8 mouse cellular contexts compared by ENCODE assay signal in the genomic region with DNA sequence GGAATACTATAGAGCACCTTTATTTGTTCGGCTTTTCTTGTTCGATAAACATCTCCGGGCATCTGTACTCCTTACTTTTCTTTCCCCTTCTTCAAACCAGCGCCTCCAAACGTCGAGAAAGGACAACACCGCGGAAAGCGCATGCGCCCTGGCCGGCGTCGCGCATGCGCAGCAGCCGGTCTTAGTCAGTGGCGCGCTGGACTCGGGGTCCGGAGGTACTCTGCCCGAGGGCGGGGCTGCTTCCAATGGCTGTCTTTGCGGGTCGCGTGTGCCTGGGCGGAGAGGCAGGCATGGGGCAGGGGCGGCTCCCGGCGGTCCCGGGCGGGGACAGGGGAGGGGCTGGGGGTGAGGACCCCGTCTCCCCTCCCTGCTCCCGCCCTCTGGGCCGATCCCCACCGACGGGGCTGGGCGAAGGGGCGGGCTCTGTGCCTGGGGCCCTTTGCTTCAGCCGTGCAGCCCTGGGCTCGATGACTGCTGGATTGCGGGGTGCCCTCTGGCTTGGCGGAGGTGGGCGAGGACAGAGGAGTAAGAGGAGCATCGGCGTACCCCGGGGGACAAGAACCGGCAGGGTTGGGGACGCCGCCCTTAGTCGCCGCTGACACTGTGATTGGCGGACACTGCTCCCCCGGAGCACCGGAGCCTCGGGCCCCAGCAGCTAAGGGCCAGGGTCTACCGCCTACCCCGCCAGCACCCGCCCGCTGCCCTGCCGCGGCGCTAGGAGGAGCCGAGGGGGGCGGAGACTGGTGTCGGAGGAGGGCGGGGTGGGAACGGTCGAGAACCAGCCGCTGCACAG. TPM values are rescaled to one million over a fixed set of nuclear protein-coding genes. Genes with fewer than 3 reads are reported as not detected.
DNase-seq lines count a peak whose midpoint lies in the region; ATAC-seq lines count a peak whose summit lies in the region.

Cep57l1 (minus strand) TSS at position 101 of the 793 bp plus-strand sequence.
Sesn1 (plus strand) TSS at position 165 of the 793 bp plus-strand sequence.

- H3K4me2 ChIP-seq in heart, embryonic 14.5 days (ENCODE audit: low read length) = peak within 1 kb of the TSS; percentile 72
- H3K4me2 ChIP-seq in liver, embryonic 13.5 days = peak within 1 kb of the TSS; percentile 78
- peak within 1 kb of the TSS; percentile 83 for H3K4me2 ChIP-seq in stomach, embryonic 16.5 days (ENCODE audit: low read depth, low read length)

- ATAC-seq in heart, embryonic 14.5 days (ENCODE audit: insufficient number of reproducible peaks, insufficient read depth, low FRiP score, low read depth) = peak; percentile 95
- peak; percentile 88 for ATAC-seq in liver, embryonic 13.5 days (ENCODE audit: low read depth)
- ATAC-seq in stomach, embryonic 16.5 days (ENCODE audit: insufficient read depth, low FRiP score) = peak; percentile 96

- peak within 1 kb of the TSS; percentile 87 for H3K4me3 ChIP-seq in brown adipose tissue, adult 24 weeks (ENCODE audit: insufficient read depth, low read depth, low read length)
- peak within 1 kb of the TSS; percentile 59 to 65 for H3K4me3 ChIP-seq in heart, embryonic 14.5 days (ENCODE audit: control insufficient read depth in 1 of 2, insufficient read depth in 1 of 2, low read depth in 1 of 2, low read length in 2 of 2)
- H3K4me3 ChIP-seq in liver, embryonic 13.5 days (replicated peaks) = peak within 1 kb of the TSS; percentile 79
- peak within 1 kb of the TSS; percentile 67 for H3K4me3 ChIP-seq in stomach, embryonic 16.5 days (replicated peaks; ENCODE audit: low read length)

- no peaks in the 10 kb centered on the region for H3K9me3 ChIP-seq in heart, embryonic 14.5 days (ENCODE audit: control insufficient read depth, low read length)
- no peaks in the 10 kb centered on the region for H3K9me3 ChIP-seq in liver, embryonic 13.5 days (replicated peaks)
- no peaks in the 10 kb centered on the region for H3K9me3 ChIP-seq in stomach, embryonic 16.5 days (replicated peaks; ENCODE audit: control insufficient read depth, low read length)

- WGBS in heart, embryonic 14.5 days = under 1% methylated on average over 67 of the region's 69 CpGs
- WGBS in liver, embryonic 13.5 days (ENCODE audit: insufficient replicate concordance) = under 1% methylated on average over 67 of the region's 69 CpGs
- under 1% methylated on average over 64 of the region's 69 CpGs for WGBS in stomach, embryonic 16.5 days

- no peaks in the 10 kb centered on the region for H3K27me3 ChIP-seq in heart, embryonic 14.5 days (ENCODE audit: control insufficient read depth, insufficient read depth, low read length)
- H3K27me3 ChIP-seq in liver, embryonic 13.5 days = no peaks in the 10 kb centered on the region
- H3K27me3 ChIP-seq in stomach, embryonic 16.5 days (ENCODE audit: control insufficient read depth, insufficient read depth, low read length) = no peaks in the 10 kb centered on the region

- peak within 1 kb of the TSS; percentile 79 for H3K9ac ChIP-seq in heart, embryonic 14.5 days (ENCODE audit: low read length)
- peak within 1 kb of the TSS; percentile 90 for H3K9ac ChIP-seq in liver, embryonic 13.5 days
- H3K9ac ChIP-seq in stomach, embryonic 16.5 days (ENCODE audit: low read length) = peak within 1 kb of the TSS; percentile 85

- peak within 1 kb of the TSS; percentile 97 for H3K27ac ChIP-seq in brown adipose tissue, adult 24 weeks (replicated peaks; ENCODE audit: low read depth, low read length)
- peak within 1 kb of the TSS; percentile 94 to 96 for H3K27ac ChIP-seq in heart, embryonic 14.5 days (replicated peaks in 1 of 2; ENCODE audit: control insufficient read depth in 1 of 2, insufficient read depth in 1 of 2, low read depth in 2 of 2, low read length in 2 of 2)
- peak within 1 kb of the TSS; percentile 98 for H3K27ac ChIP-seq in liver, embryonic 13.5 days
- peak within 1 kb of the TSS; percentile 97 for H3K27ac ChIP-seq in stomach, embryonic 16.5 days (ENCODE audit: low read length)

- H3K36me3 ChIP-seq in heart, embryonic 14.5 days (ENCODE audit: control insufficient read depth, insufficient read depth, low read length) = no peaks in the 10 kb centered on the region
- no peaks in the 10 kb centered on the region for H3K36me3 ChIP-seq in liver, embryonic 13.5 days
- no peaks in the 10 kb centered on the region for H3K36me3 ChIP-seq in stomach, embryonic 16.5 days (ENCODE audit: control insufficient read depth, insufficient read depth, low read length)

- DNase-seq in CD4-positive, CD25-positive, alpha-beta regulatory T cell, adult 2 months (ENCODE audit: low read depth, low spot score) = peak; percentile 93
- peak; percentile 88 for DNase-seq in fibroblast of lung, adult 2 months (ENCODE audit: low read depth)
- DNase-seq in kidney, postnatal 14 days = peak; percentile 97
- DNase-seq in liver, embryonic 13.5 days = peak; percentile 85
- DNase-seq in neural tube, embryonic 10.5 days (ENCODE audit: extremely low spot score, low spot score) = peak; percentile 94

- peaks cover 12% of the 10 kb centered on the region for H3K4me1 ChIP-seq in brown adipose tissue, adult 24 weeks (ENCODE audit: control insufficient read depth, insufficient read depth, insufficient read length, low read length)
- peaks cover 3 to 26% of the 10 kb centered on the region in 2 experiments; a peak in 2 of 4 replicates for H3K4me1 ChIP-seq in heart, embryonic 14.5 days (ENCODE audit: control insufficient read depth in 2 of 2, insufficient read depth in 2 of 2, low read length in 2 of 2)
- peaks cover 52% of the 10 kb centered on the region for H3K4me1 ChIP-seq in liver, embryonic 13.5 days (replicated peaks)
- peaks cover 14% of the 10 kb centered on the region for H3K4me1 ChIP-seq in stomach, embryonic 16.5 days (ENCODE audit: control insufficient read depth, insufficient read depth, low read length)

RNA-seq across cellular contexts. Expression of gene Cep57l1, which starts in this region (rescaled TPM):
- 3.1 and 4.8 TPM in 2 replicates for polyA plus RNA-seq in brown adipose tissue, adult 24 weeks (2012; ENCODE audit: insufficient read depth, insufficient read length, missing spikeins)
- polyA plus RNA-seq in heart, embryonic 14.5 days (2014; fragmentation: Nextera tagmentation; extraction: Ambion mirVana) = 19.9 and 20.4 TPM in 2 replicates
- 14.9 and 17.3 TPM in 2 replicates for polyA plus RNA-seq in liver, embryonic 13.5 days (2015; fragmentation: Nextera tagmentation; extraction: Ambion mirVana)
- 19.5 and 19.8 TPM in 2 replicates for polyA plus RNA-seq in stomach, embryonic 16.5 days (2015; fragmentation: Nextera tagmentation; extraction: Ambion mirVana)

RNA-seq across cellular contexts. Expression of gene Sesn1, which starts in this region (rescaled TPM):
- polyA plus RNA-seq in brown adipose tissue, adult 24 weeks (2012; ENCODE audit: insufficient read depth, insufficient read length, missing spikeins) = 9.5 and 14.1 TPM in 2 replicates
- polyA plus RNA-seq in heart, embryonic 14.5 days (2014; fragmentation: Nextera tagmentation; extraction: Ambion mirVana) = 36.1 and 37.5 TPM in 2 replicates
- polyA plus RNA-seq in liver, embryonic 13.5 days (2015; fragmentation: Nextera tagmentation; extraction: Ambion mirVana) = 22.3 and 25.3 TPM in 2 replicates
- 32.3 and 34.2 TPM in 2 replicates for polyA plus RNA-seq in stomach, embryonic 16.5 days (2015; fragmentation: Nextera tagmentation; extraction: Ambion mirVana)

Comparison
In these comparisons a context has a peak if more than half of its experiments do, and no peak if none do; other contexts are left out.
1. Peak in every context shown above with its lines: DNase-seq, ATAC-seq, H3K4me3 ChIP-seq and H3K27ac ChIP-seq.